Mouse (Mus musculus) c-Kit-positive CD71-positive TER-119-negative erythroid progenitor cells, embryonic 14.5 days (primary cell): ENCODE measurements around the gene Bcl2l11.

Experiments used
- DNase-seq: peaks from one replicate; pipeline ENCODE4 v3.0.0-alpha.2; 2013; ENCODE audit warnings: low read depth

Bcl2l11 gene

DNA sequence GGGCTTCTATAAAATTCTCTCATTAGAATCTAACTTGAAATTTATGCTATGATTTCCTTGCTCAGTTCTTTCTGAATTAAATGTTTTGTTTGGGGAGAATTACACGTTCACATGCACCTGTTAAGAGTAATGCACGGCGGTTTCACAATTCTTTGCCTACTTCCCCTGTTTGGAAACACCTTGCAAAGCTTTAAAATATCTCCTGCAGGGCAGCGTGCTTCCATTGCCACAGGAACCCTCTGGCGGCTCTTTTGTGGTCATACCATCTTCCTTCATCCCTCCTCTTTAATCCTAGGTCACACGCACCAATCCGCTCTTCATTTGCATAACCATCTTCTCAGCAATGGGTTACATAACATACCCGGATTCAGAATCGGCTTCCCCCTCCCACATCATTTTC is 14.3 kb upstream of the Bcl2l11 start:
- DNase-seq, result no peak

DNA sequence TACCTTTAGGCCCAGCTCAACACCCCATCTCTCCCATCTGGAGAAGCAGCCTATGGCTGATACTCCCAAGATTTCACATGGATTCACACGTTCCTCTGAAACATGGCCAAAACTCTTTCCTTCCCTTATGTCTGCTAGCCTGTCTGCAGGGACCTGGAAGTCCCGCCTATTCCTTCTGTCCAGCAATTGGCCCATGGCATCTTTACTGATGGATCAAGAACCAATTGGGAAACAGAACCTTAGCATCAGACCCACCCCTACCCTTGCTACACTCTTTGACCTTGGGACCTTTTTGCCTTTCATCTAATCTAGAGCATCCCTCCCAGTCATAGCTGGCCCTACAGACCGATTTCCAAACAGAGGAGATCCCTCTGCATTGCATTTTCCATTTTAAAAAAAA is 11.2 kb upstream of the Bcl2l11 start:
- no peak for DNase-seq

DNA sequence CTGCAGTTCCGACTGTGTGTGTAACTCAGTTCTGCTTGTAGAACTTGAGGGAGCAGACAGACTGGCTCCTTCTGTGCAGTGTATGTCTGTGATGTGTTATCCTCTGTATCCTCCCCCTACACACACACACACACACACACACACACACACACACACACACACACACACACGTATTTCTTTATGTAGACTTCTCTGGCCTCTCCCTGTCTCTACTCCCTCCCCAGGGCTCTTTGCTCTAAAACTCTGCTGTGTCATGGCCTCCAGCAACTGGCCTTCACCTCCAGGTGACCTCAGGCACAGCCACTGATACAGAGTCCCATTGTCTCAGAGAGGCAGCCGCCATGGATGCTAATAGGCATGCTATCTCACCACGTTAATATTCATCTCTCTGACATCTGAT is 10.3 kb upstream of the Bcl2l11 start:
- DNase-seq, result no peak

DNA sequence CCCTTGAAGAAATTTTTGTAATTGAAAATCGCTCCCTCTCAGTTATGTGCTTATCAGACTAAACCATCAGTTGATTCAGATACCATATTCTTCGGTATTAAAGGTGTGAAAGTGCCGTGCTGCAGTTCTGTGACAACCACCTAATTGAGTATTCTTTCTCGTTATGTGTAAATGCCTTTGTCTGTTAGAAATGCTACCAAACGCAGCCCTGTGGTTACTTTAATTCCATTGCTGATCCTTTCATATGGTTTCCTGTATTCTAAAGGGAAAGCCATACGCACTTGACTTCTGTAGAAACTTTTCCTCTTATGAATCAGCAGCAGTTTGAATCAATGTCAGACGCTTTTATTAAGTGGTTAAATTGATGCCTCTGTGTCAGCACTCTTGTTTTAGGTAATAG is 8.2 kb upstream of the Bcl2l11 start:
- no peak for DNase-seq

DNA sequence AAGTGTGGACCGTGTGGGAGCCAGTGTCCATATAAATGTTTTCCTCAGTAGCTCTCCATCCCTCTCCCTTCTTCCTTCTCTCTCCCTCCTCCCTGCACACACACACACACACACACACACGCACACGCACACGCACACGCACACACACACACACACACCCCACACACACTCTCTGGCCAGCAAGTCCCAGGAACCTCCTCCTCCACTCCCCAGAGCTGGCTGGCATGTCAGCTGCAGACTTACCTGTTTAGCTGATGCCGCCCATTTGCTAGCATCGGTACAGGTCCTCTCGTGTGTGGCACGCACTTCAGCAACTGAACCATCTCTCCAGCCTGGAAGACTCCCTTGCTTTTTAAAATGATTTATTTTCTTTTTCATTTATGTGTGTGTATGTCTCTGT is 6.9 kb upstream of the Bcl2l11 start:
- no peak for DNase-seq

DNA sequence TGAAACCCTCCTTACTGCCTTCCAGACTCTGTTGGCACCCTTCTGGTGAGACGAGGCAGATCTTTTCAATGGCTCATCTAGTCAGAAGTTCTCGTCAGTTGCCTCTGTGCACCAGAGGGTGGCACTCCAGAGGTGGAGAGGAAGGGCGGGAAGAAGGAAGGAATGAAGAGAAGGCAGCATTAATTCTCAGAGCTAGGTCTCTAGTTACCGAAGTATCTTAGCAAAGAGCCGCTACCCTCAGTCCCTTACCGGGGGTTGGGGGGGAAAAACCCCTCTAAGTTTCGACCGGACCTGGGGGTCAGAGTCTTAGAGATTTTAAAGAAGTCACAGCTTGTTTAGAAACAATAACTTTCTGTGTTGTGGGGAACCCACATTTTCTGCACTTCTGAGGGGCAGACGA is 3.3 kb upstream of the Bcl2l11 start:
- DNase-seq, result no peak

DNA sequence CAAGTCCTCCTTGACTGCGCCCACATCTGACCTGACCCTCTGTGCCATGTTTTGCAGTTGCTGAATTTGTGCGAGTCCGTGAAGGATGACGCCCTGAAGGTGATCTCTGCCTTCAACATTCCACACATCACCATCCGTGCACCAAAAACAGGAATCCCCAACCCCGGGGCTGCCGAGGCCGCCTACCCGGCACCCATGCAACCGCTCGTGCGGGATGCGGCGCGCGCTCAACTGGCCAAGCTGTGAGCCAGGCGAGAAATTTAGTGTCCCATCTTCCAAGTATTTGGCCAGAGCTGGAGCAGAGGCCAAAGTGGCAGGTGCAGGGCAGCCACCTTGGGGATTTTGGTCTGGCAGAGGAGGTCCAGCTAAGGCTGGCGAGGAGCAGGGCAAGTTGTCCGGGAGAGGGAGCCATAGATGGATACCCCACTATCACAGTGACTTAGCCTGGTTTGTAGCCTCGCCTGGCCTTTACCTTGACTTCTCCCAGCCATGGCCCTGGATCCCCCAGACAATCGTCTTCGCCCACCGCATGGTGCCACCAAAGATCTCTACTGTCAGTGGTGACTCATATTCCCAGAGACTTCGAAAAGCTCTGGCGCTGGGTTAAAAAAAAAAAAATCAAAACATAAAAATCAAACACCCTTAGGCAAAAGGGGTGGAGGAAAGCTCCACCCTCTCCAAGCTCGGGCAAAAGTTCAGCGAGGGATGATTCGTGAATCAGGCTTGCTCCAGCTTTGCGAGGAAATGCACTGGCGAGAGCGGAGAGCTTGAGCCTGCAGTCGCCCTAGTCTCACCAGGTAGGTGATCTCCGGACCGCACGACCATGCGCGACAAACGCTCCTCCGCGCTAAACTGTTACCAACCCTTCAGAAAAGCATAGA is 2.7 kb upstream of the Bcl2l11 start:
- no peak for DNase-seq

DNA sequence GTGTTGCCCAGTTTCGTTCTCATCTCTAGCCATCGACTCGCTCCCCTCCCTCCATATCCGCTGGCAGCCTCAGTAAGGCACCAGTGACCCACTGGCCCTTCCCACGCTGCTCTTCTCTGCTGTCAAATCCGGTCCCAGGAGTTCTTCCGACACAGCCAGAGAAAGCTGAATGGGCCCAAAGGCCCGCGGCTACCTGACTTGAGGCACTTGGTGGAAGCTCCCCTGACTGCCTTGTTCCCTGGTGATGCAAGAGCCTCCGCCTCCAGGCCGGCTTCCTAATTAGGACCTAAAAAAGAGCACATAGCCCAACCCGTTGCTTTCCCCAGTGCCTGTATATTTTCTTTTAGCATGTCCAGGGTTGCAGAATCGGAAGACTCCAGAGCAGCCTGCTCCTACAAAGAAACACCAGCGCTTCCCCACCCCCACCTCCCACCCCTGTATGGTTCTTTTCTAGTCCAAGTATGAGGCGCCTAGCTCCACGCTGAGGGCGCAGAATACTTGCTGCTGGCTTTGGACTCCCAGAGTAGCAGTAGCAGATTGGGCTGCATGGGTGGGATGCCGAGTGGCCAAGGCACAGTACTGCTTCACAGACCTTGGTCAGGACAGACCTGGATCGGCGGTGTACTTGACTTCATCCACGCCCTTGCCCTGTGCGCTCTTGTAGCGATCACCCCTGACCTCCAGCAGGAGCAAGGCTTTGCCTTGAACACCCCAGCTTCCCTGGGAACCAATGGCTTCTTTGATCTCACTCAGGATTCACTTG is 1.7 kb upstream of the Bcl2l11 start:
- no peak for DNase-seq

DNA sequence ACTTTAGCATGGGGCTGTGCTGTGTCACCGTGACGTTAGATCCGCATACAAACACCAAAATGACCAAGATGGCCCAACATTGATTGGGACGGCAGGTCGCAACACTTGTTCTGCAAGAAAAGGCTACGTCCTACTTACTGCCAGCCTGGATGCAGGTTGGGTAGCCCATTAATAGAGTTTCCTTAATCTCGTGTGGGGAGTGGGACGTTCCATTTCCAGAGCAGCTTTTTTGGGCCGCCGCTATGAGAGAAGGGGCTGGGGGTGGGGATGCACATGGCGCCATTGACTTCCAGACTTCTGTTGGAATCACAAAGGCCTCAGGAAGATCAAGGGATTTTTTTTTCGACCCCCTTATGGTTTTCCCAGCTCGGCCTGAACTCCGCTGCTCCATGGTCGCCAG is 1.1 kb upstream of the Bcl2l11 start:
- no peak for DNase-seq

DNA sequence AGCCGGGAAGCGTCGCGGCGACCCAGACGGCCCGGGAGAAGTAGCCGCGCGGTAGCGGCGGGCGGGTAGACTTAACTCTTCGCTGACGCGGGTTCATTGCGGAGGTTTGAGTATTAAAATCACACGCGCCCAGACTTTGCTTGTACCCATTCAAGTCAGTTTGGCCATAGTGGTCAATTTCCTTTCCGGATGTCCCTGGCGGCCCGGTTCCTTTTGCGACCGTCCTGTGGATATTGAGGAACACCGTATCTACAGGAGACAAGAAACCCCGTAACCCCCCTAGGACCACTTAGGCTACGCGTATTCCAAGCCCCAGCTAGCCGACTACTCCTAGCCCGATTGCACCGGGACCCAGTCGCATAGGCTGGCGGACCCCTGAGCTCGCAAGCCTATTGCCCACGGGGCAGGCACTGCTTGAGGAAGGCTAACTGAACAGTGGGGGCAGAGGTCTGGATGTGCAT is 783 bp downstream of the Bcl2l11 start:
- no peak for DNase-seq

DNA sequence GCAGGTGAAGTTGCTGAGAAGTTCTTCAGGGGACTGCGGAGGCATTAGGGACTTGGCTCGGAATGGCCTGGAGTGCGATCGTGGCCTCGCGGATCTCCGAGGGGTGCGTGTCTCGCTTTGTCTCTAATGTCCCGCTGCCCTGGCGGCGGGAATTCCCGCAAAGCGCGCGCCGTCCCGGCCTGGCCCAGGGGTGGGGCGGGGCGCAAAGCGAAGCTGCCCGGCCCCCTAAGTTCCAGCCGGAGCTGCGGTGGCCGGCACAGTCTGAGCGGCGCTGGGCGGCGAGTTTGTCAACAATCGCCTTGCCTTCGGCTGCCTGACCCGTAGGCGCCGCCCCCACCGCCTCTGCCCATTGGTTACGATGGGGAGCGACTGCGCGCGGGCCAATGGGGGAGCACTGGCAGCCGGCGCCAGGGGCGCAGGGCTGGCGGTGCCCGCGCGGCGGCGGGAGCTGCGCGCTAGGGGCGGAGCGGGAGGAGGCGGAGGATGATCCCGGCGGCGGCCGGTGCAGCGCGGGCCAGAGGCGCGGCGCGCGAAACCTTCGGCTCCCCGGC is 1.4 kb downstream of the Bcl2l11 start:
- DNase-seq, result peak; percentile 89

DNA sequence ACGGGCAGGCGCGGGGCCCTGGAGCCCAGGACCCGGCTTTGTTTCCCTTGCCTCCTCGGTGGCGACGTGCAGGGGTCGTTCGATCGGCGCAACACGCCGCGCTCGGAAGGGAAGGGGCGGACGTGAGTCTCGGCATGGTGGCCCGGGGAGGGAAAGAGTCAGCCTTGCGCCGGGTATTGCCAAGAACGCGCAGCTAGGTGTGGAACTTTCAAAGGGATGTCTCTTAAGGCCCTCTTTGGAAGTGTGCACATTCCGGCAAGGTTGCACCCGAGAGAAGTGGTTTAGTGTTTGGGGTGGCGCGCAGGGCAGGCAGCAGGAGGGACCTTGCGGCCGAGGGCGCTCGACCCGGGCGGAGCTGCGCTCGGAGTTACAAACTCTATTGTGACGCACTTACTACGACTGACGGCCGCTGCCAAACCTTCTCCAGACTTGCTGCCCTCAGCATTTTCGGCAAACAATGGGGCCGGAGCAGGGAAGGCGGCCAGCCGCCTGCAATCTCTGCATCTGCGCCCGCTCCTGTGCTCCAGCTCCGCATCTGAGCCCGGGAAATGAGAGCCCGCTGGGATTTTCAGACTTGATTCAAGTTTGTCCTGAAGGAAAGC is 2.0 kb downstream of the Bcl2l11 start:
- DNase-seq, result no peak

DNA sequence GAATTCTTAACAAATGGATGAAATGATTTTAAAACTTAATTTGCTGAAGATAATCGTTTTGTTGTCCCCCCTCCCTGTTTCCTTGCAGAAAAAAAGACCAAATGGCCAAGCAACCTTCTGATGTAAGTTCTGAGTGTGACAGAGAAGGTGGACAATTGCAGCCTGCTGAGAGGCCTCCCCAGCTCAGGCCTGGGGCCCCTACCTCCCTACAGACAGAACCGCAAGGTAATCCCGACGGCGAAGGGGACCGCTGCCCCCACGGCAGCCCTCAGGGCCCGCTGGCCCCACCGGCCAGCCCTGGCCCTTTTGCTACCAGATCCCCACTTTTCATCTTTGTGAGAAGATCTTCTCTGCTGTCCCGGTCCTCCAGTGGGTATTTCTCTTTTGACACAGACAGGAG is 2.7 kb downstream of the Bcl2l11 start:
- no peak for DNase-seq

DNA sequence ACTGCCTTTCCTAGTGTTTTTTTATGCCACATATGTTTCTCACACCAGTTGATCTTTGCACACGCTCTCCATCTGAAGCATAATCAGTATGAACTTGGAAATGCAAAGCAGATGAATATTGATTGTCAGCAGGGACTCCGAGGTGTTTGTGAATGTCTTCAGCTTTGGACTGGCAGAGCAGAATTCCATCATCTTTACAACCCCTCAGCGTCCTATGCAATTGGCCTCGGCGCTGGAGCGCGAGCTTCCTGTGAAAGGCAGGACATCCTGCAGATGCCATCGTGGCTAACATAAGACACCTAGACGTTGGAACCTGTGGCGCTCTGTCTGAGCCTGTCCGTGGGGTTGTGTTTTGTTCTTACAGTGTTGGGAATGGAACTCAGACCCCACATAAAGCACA is 5.7 kb downstream of the Bcl2l11 start:
- DNase-seq, result no peak

DNA sequence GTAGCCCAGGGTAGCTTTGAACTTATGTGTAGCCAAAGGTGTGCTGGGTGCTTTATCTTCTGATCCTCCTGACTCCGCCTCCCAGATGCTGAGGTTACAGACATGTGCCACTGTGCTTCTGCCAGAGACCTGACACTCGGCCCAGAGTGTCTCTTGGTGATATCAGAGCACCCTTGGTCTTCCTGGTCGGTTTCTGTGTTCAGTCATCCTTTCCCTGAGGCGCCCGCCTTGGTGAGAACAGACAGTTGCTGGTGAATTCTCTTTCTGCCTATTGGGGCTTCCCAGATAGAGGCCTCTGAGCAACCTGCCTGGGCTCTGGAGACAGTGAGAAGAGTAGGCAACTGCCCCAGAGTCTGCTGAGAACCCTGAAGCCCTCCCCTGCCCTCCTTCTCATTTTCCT is 6.8 kb downstream of the Bcl2l11 start:
- no peak for DNase-seq

DNA sequence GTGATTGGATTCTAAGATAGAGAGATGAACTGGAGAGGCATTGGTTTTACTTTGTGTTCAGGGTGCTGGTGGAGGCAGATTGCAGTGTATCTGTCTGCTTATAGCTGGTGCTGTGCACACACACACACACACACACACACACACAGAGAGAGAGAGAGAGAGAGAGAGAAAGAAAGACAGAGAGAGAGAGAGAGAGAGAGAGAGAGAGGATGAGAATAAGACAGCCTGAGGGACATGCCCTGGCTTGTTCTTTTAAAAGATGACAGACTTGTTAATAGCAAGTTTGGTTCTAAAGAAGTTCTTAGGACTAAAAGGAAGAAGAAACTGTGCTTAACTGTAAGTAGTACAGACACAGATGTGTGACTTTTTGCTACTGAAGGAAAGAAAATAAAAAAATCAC is 8.0 kb downstream of the Bcl2l11 start:
- DNase-seq, result no peak

DNA sequence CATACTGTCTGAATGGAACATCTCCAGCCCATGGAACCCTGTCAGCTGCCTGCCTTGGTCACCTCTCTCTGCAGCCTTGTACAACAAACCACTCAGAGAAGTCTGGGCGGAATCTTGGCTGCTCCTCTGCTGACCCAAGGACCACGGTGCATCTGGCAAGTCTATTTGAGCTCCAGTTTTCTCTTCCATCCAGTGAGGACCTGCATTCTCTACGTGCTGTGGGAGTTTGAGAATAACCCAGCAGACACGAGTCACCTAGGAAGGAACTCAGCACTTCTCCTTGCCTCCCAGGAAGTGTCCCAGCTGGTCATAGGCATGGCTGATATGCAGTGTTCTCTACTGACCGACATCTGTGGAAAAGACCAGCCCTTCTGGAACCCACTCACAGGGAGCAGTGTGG is 8.6 kb downstream of the Bcl2l11 start:
- DNase-seq, result no peak

DNA sequence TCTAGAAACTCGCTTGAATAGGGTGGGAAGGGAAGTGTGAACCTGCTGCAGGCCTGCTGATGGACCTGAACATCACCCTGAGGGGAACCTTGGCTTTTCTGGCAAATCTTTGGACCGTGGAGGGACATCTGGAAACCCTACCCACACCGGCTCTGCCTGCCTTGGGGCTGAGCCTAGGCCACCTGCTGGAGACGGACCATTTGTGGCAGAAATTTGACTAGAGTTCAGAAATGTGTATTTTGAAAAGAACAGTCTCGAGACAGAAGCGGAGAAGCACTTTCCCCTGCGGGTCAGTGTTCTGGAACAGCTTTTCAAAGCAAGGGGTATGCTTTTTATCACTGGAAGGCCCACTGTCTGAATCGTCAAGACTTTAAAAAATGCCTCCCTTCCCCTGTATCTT is 9.1 kb downstream of the Bcl2l11 start:
- no peak for DNase-seq

DNA sequence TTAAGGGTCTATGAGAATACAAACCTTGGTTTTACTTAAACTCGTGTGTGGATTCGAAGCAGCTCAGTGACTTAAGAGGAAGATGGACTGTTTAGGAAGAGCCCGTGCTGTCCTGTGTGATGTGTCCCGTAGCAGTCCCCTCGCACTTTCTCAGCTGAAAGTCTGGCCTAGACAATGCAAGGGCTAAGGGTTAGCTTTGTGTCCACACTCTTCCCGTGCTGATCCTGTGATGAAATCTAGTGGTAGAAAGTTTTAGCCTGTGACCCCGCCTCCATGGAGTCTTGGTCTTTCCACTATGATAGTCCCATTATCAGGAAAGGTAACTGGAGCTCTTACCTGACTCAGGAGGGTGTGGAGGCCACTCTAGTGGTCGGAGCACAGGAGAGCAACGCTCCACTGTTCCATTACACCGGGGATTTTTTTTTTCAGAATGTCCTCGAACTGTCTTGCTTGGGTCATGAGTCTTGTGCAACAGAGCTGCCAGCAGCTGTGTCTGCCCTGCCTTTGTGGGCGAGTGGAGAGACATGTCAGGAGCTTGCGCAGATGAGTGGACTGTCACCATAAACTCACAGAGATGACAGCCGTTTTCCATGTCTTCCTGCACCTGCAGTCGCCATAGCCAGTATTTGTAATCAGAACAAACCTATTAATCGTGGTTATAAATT is 11.1 kb downstream of the Bcl2l11 start:
- DNase-seq, result no peak

DNA sequence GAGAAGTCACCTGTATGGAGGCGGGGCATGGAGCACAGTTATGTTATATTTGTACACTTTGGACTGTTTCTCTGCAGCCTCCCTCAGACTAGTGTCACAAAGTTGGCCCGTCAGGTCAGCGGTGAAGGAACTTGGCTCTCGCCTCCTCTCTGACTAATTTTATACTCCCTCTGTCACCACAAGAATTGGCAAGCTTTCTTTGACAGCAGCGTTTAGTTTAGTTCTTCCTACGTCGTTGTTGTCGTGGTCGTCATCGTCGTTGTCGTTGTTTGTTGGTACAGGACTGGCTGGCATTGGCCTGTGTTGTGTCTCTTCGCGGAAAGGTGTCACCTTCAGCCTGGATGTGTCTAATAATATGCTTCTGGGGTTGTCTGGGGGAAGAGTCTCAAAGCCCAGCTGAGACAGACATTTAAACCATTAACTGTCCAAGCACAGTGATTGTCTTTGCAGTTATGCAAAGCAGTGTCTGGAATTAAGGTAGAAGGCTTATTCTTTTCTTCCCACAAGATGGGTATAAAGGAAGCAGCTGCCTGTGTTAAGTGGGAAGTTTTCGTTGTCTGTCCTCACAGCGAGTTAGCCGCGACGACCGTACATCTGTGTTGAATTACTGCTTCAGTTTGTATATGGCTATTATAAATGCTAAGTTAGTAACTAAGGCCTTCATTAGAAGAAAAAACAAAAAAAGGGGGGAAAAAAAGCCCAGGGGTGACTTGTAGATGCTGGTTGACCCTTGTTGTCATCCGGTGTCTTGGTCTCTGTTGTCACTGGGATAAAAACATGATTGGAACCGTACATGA is 11.8 kb downstream of the Bcl2l11 start:
- no peak for DNase-seq

DNA sequence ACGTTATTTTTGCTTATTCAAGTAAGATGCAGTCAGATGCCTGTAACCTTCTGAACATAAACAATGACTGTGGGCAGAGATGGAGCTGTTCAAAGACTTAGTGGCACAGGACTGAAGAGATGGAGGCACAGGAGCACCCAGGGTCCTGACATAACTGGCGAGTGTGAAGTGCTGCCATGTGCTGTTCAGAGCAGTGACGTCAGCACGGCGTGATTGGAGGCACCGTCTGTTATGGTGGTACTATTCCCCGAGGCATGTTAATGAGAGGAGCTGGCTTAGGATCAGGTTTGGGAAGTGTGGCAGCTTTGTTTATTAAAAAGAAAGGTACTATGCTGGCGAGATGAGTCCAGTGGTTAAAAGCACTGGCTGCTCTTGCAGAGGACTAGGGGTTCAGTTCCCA is 13.1 kb downstream of the Bcl2l11 start:
- no peak for DNase-seq
